Mouse (Mus musculus) forebrain, embryonic 11.5 days (tissue): ENCODE measurements around the gene Gabrb1. TPM values are rescaled to one million over a fixed set of nuclear protein-coding genes. Genes with fewer than 3 reads are reported as not detected.

Experiments used
- ATAC-seq: fragments of 200-750 bp; cut with Nextera tagmentation; replicated peaks from 2 replicates; pipeline ENCODE4 v1.8.0; 2017; ENCODE audit warnings: moderate TSS enrichment; ENCODE audit not compliant: low FRiP score
- DNase-seq: peaks from one replicate; pipeline ENCODE4 v3.0.0-alpha.2; 2017; ENCODE audit warnings: low spot score
- H3K27ac ChIP-seq: fragments of 300-500 bp; sonication (generic); 2 replicates; pipeline ENCODE4 v1.5.1; 2014; ENCODE audit warnings: low read depth, low read length
- H3K27me3 ChIP-seq: fragments of 300-500 bp; sonication (generic); 2 replicates; pipeline ENCODE4 v1.6.1; 2014; ENCODE audit warnings: mild to moderate bottlenecking, low read length, mixed read lengths; ENCODE audit not compliant: control insufficient read depth, insufficient read depth
- H3K36me3 ChIP-seq: fragments of 300-500 bp; sonication (generic); 2 replicates; pipeline ENCODE4 v1.6.1; 2014; ENCODE audit warnings: mild to moderate bottlenecking, low read length, moderate library complexity, mixed read lengths; ENCODE audit not compliant: control insufficient read depth, insufficient read depth
- H3K4me1 ChIP-seq: fragments of 300-500 bp; sonication (generic); replicated peaks from 2 replicates; pipeline ENCODE4 v1.6.1; 2014; ENCODE audit warnings: low read length, mixed read lengths; ENCODE audit not compliant: control insufficient read depth, insufficient read depth
- H3K4me2 ChIP-seq: fragments of 300-500 bp; sonication (generic); 2 replicates; pipeline ENCODE4 v1.6.1; 2014; ENCODE audit warnings: low read depth, mild to moderate bottlenecking, low read length, moderate library complexity, mixed read lengths; ENCODE audit not compliant: severe bottlenecking
- H3K4me3 ChIP-seq: fragments of 300-500 bp; sonication (generic); 2 replicates; pipeline ENCODE4 v1.5.1; 2014; ENCODE audit warnings: low read depth, low read length
- H3K9ac ChIP-seq: fragments of 300-500 bp; sonication (generic); 2 replicates; pipeline ENCODE4 v1.6.1; 2014; ENCODE audit warnings: low read length
- H3K9me3 ChIP-seq: fragments of 300-500 bp; sonication (generic); 2 replicates; pipeline ENCODE4 v1.6.1; 2016; ENCODE audit warnings: low read length, mixed read lengths; ENCODE audit not compliant: control insufficient read depth
- WGBS: fragments of 180-500 bp; shearing (Covaris S2); extraction: QIAGEN DNeasy Blood & Tissue Kit; methylation state at CpG from one replicate; pipeline ENCODE4 v1.1.7; 2014; 5-methylcytosine and 5-hydroxymethylcytosine counted together
- polyA plus RNA-seq: library from polyadenylated mRNA; unstranded; fragments of >200 nt; fragmentation: Nextera tagmentation; extraction: Ambion mirVana; gene quantifications from 2 replicates; pipeline ENCODE4 v1.2.1, GENCODE M21; 2014

Gene Gabrb1
- polyA plus RNA-seq: 0.37 and 0.51 TPM in 2 replicates

DNA sequence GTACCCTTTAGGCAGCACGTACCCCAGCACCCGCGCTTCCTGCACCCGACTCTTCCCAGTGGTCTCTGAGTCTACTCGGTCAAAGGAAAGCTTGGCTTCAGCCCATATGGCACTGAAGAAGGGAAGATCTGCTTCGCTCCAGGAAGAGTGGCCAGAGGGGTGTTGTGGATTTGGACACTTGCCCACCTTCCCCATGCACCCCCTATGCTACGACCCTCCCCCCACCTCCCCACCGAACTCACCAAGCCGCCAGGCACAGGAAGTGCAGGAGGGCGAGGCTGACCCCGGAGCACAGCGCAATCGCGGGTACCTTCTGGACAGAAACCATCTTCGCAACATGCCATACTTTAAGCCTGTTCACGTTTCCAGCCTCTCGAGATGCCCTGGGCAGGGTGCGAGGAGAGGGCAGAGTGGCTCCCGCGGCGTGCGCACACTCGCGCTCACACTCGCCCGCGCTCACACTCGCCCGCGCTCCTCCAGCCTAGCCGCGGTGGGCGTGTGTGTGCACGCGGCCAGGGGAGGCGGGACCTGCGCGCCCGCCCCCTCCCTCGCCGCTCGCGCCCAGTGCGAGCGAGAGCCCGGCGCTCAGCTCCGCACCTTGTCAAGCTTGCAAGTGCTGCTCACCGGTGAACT lies at the start of gene Gabrb1:
Gene Gabrb1, plus strand, starts transcription at position 632 of the 633 bp plus-strand sequence.
- no peaks in the 10 kb centered on the region for H3K36me3 ChIP-seq
- H3K9me3 ChIP-seq: no peaks in the 10 kb centered on the region
- ATAC-seq (peak; percentile 94), DNase-seq (peak; percentile 70)
- H3K4me2 ChIP-seq: peak within 1 kb of the TSS; percentile 88
- peak within 1 kb of the TSS; percentile 51 for H3K4me3 ChIP-seq
- no peak within 1 kb of the TSS for H3K27ac ChIP-seq
- peaks cover 5% of the 10 kb centered on the region; the same call in 1 of the 2 replicates for H3K4me1 ChIP-seq
- peaks cover 4% of the 10 kb centered on the region for H3K27me3 ChIP-seq
- H3K9ac ChIP-seq: peak within 1 kb of the TSS; percentile 32
- WGBS: under 1% methylated on average over 44 of the region's 49 CpGs

DNA sequence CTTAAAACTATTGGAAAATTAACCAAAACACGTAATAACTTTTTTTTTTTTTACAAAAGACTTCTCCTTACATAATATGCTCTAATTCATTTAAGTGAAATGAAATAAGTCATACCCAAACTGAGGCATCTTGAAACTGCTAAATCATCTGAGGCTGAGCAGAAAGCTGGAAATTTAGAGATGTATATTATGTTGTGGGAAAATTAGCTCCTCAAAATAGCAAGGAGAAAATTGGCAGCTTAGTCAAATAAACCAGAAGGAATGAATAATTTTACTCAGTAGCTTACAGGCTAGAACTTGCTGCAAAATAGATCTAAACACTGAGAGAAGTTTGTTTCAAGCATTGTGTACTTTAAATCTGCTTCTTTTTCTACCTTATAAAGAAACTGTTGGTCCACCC lies 49.2 kb upstream of the Gabrb1 start:
- H3K9me3 ChIP-seq: no peaks in the 10 kb centered on the region
- H3K9ac ChIP-seq: no peak overlapping the region
- H3K36me3 ChIP-seq: no peaks in the 10 kb centered on the region
- no peak overlapping the region for H3K27ac ChIP-seq
- H3K4me1 ChIP-seq: no peaks in the 10 kb centered on the region
- H3K4me2 ChIP-seq: no peak overlapping the region
- no peak overlapping the region for H3K4me3 ChIP-seq
- DNase-seq (no peak), ATAC-seq (no peak)
- 83% methylated on average over 1 of the region's 1 CpGs for WGBS
- no peaks in the 10 kb centered on the region for H3K27me3 ChIP-seq

DNA sequence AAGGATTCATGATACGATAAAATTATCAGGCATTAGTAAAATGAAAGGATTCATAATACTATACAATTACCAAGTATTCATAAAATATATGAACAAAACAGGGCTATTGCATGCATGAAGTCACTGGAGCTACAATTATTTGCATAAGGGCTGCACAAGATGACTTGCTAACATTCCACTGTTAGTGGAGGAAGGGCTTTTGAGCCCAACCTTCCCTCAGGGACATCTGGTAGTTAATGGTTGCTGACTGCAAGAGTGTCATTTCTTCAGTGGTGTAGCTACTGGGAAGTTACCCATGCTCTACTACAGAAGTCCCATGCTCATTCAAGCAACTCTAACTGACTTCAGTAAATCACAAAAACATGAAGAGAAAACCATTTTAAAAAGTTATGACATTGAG lies 43.6 kb upstream of the Gabrb1 start:
- H3K36me3 ChIP-seq: no peaks in the 10 kb centered on the region
- no peaks in the 10 kb centered on the region for H3K4me1 ChIP-seq
- no peaks in the 10 kb centered on the region for H3K27me3 ChIP-seq
- ATAC-seq: no peak
- H3K9ac ChIP-seq: no peak overlapping the region
- H3K27ac ChIP-seq: no peak overlapping the region
- no peak overlapping the region for H3K4me3 ChIP-seq
- WGBS: 94% methylated on average over 1 of the region's 1 CpGs
- no peak for DNase-seq
- no peaks in the 10 kb centered on the region for H3K9me3 ChIP-seq
- no peak overlapping the region for H3K4me2 ChIP-seq

DNA sequence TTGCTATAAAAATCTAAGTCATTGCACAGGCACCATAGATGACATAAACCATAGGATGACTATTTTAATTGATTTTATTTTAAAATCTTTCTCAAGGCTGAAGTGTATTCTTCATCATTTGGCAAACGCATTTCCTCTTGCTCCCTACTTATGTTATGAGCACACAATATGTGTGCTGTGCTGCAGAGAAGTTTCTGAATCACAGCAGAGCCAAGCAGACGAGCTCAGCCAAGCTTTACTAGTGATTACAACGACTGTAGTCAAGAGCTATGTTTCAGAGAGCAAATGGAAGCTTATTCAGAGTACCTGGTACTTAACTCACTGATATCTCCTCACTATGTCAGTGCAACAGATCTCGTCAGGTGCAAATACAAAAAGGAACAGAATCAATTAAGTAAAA lies 41.2 kb upstream of the Gabrb1 start:
- Histone ChIP-seq H3K4me3 (no peak overlapping the region), H3K27ac (no peak overlapping the region), H3K36me3 (no peaks in the 10 kb centered on the region), H3K4me1 (no peaks in the 10 kb centered on the region), H3K4me2 (no peak overlapping the region), H3K9ac (no peak overlapping the region), H3K9me3 (no peaks in the 10 kb centered on the region), H3K27me3 (no peaks in the 10 kb centered on the region)
- no peak for ATAC-seq
- WGBS: 74% methylated on average over 4 of the region's 4 CpGs
- no peak for DNase-seq

DNA sequence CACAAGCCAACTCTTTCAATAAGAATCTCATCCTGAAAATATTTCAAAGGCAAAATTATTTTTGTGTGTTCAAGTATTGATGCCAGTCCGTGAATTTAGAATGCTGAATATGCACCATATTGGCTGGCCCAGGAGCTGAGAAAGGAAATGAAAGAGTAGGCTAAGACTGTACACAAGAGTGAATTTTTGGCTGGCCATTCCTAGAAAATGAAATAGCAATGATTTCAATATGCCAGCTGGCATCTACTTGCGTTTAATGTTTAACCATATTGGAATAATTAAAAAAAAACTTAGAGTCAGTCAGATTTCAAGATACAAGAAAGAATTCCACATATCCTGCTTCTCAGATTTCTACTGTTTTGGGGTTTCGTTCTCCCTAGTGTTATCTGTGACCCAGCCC lies 30.1 kb upstream of the Gabrb1 start:
- Histone ChIP-seq H3K27ac (no peak overlapping the region), H3K9me3 (no peaks in the 10 kb centered on the region), H3K36me3 (no peaks in the 10 kb centered on the region), H3K9ac (no peak overlapping the region), H3K4me3 (no peak overlapping the region), H3K27me3 (no peaks in the 10 kb centered on the region), H3K4me2 (no peak overlapping the region), H3K4me1 (no peaks in the 10 kb centered on the region)
- ATAC-seq (no peak), DNase-seq (no peak)
- whole genome bisulfite sequencing: 87% methylated on average over 3 of the region's 3 CpGs

DNA sequence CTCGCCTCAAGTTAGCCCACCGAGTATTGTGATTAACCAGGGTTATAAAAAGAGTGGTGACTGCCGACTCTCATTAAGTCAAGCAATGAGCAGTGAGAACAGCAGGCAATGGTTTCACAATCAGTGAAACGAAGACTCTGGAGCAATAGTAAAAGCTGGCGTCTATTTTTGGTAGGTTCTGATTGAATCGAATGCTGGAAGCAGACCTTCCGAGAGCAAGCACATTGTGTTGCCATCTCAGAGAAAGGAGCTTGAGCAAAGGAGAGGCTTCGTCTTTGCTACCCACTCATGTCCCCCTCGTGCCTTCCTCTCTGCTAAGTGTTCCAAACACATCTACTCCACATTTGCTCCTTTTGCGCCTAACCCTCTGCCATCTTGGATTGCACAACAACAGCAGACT lies 18.1 kb upstream of the Gabrb1 start:
- WGBS: 87% methylated on average over 10 of the region's 10 CpGs
- H3K27ac ChIP-seq: no peak overlapping the region
- H3K27me3 ChIP-seq: no peaks in the 10 kb centered on the region
- ATAC-seq: no peak
- no peaks in the 10 kb centered on the region for H3K4me1 ChIP-seq
- no peaks in the 10 kb centered on the region for H3K36me3 ChIP-seq
- no peaks in the 10 kb centered on the region for H3K9me3 ChIP-seq
- no peak for DNase-seq
- H3K4me3 ChIP-seq: no peak overlapping the region
- H3K9ac ChIP-seq: no peak overlapping the region
- H3K4me2 ChIP-seq: no peak overlapping the region

DNA sequence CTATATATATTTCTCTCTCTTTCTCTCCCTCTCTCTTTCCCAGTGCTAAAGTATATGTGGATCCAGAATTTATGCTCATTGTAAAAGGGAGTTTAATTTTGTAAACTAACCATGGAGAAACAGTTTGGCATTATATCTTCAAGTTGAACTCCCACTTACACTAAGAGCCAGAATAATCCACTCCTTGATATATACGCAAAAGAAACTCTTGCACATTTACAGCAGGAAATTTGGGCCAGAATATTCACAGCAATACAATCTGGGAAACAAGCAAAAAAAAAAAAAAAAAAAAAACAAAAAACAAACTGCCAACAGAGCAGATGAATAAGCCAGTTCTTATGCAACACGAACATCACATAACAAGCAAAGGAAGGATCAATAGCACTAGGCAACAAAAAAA lies 9.8 kb upstream of the Gabrb1 start:
- Histone ChIP-seq H3K27me3 (no peaks in the 10 kb centered on the region), H3K4me1 (no peaks in the 10 kb centered on the region), H3K9ac (no peak overlapping the region), H3K27ac (no peak overlapping the region), H3K9me3 (no peaks in the 10 kb centered on the region), H3K4me2 (no peak overlapping the region), H3K4me3 (no peak overlapping the region), H3K36me3 (no peaks in the 10 kb centered on the region)
- DNase-seq (no peak), ATAC-seq (no peak)
- WGBS: 80% methylated on average over 2 of the region's 2 CpGs

DNA sequence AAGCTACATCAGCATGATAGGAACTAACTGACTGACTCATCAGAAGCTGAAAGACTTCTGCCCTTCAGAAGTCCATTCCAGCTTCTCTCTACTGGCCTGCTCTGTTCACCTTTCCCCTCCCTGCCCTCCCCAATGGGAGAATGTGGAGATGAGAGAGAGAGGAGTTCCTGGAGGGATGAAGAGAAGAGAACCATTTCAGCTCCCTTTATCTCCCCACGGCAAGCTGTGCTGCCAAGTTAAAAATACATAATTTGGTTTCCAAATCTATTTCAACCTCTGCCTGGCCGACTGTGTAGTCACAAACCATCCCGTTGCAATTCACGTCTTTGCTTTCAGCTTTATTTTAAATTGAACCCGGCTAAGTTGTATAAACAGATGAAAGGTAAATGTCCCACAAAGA lies 3.9 kb upstream of the Gabrb1 start:
- 85% methylated on average over 5 of the region's 5 CpGs for WGBS
- Histone ChIP-seq H3K9ac (no peak overlapping the region), H3K4me2 (no peak overlapping the region), H3K9me3 (no peaks in the 10 kb centered on the region), H3K36me3 (no peaks in the 10 kb centered on the region), H3K27me3 (peaks cover 4% of the 10 kb centered on the region), H3K27ac (no peak overlapping the region), H3K4me1 (peaks cover 5% of the 10 kb centered on the region; the same call in 1 of the 2 replicates), H3K4me3 (no peak overlapping the region)
- ATAC-seq: no peak
- DNase-seq: no peak

DNA sequence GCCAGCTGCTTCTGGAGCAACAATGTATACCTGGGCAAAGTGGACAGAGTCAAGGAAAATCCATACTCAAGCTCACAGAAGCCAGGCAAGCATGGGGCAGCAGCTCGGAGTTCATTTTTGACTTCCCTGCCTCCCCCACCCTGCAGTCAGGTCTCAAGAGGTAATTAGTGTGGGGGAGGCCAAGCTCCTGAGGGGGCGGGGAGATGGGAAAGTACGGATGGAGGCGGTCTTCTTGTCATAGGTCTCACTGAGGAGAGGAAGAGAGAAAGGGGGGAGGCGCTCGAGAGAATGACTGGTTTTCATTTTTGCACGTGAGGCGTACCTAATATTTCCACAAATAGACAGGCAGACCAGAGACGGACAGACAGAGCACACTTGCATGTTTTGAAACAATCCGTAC lies 1.1 kb upstream of the Gabrb1 start:
- H3K36me3 ChIP-seq: no peaks in the 10 kb centered on the region
- WGBS: 4% methylated on average over 10 of the region's 10 CpGs
- peak overlapping the region; percentile 88 for H3K4me2 ChIP-seq
- H3K27ac ChIP-seq: no peak overlapping the region
- no peaks in the 10 kb centered on the region for H3K9me3 ChIP-seq
- H3K4me3 ChIP-seq: peak overlapping the region; percentile 51; the same call in 1 of the 2 replicates
- DNase-seq: no peak
- ATAC-seq: no peak
- peaks cover 4% of the 10 kb centered on the region for H3K27me3 ChIP-seq
- H3K9ac ChIP-seq: no peak overlapping the region
- peaks cover 5% of the 10 kb centered on the region; the same call in 1 of the 2 replicates for H3K4me1 ChIP-seq
